Mouse (Mus musculus): ENCODE data around the gene Sipa1l2.

DNA sequence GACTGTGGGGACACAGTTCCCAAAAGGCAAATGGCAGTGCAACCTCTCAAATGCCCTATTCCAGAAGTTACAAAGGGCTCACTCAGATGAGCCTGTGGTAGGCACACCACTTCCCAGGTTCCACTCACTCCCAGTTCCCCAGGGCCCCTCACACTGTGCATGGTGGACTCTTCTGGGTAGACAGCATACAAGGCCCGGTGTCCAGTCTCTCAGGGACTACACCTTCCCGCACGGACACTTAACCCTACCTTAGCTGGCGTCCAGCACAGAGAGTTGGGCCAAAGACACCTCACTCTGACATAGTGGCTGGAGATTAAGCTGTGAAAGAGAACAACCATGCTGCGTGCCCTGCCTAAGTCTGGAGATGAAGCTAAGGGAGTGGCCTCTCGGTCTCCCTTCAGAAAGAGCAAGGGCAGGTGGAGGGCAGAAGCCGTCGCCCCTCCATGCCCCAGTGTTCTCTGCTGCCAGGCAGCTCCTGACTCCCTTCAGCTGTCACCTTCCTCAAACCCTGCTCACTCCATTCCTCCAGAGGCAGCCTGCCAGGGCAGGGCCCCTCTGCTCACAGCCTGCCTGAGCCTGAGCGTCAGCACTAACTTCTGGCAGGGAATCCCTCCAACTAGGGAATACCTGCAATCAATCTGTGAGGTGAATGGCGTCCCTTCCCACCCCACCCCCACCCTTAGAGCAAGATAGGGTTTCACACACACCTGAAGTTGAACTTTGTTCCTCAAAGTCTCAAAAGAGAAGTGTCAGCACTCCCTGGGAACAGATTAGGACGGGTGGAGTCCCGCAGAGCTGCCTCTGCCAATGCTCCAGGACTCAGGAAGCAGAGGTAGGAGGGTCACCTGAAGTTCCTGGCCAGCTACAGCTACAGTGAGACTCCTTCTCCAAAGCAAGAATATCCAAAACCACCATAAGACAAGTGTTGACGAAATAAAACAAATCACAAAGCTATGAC lies 30.3 kb downstream of the Sipa1l2 start:
- no peak for TF ChIP-seq CTCF (IDR thresholded peaks at IDR 0.05; ENCODE audit: borderline replicate concordance, insufficient read depth, low read length)
- TF ChIP-seq POLR2A (IDR thresholded peaks at IDR 0.05; ENCODE audit: low read depth, low read length), result no peak

All from embryonic fibroblast, embryonic 13.5 days (primary cell).